Mouse (Mus musculus) heart, embryonic 13.5 days (tissue): Measurements from ENCODE around the gene Fig4. TPM values are rescaled to one million over a fixed set of nuclear protein-coding genes. Genes with fewer than 3 reads are reported as not detected.

ENCODE experiments used
- ATAC-seq: fragments of 200-750 bp; cut with Nextera tagmentation; 2 replicates; pipeline ENCODE4 v1.8.0; 2017; ENCODE audit warnings: moderate TSS enrichment; ENCODE audit not compliant: insufficient number of reproducible peaks, low FRiP score, low TSS enrichment; ENCODE audit errors: extremely low read depth
- H3K27ac ChIP-seq: fragments of 300-500 bp; sonication (generic); replicated peaks from 2 replicates; pipeline ENCODE4 v1.5.1; 2015; ENCODE audit warnings: moderate library complexity, mild to moderate bottlenecking, inconsistent platforms
- H3K27me3 ChIP-seq: fragments of 300-500 bp; sonication (generic); replicated peaks from 2 replicates; pipeline ENCODE4 v1.6.1; 2015; ENCODE audit warnings: mild to moderate bottlenecking, inconsistent platforms
- H3K36me3 ChIP-seq: fragments of 300-500 bp; sonication (generic); 2 replicates; pipeline ENCODE4 v1.6.1; 2015; ENCODE audit warnings: mild to moderate bottlenecking, inconsistent platforms
- H3K4me1 ChIP-seq: fragments of 300-500 bp; sonication (generic); 2 replicates; pipeline ENCODE4 v1.6.1; 2015; ENCODE audit warnings: inconsistent platforms
- H3K4me2 ChIP-seq: fragments of 300-500 bp; sonication (generic); 2 replicates; pipeline ENCODE4 v1.6.1; 2015; ENCODE audit warnings: inconsistent platforms, mild to moderate bottlenecking, moderate library complexity
- H3K4me3 ChIP-seq: fragments of 300-500 bp; sonication (generic); 2 replicates; pipeline ENCODE4 v1.5.1; 2015; ENCODE audit warnings: moderate library complexity, mild to moderate bottlenecking, inconsistent platforms
- H3K9ac ChIP-seq: fragments of 300-500 bp; sonication (generic); 2 replicates; pipeline ENCODE4 v1.6.1; 2015; ENCODE audit warnings: inconsistent platforms, mild to moderate bottlenecking, moderate library complexity
- H3K9me3 ChIP-seq: fragments of 300-500 bp; sonication (generic); 2 replicates; pipeline ENCODE4 v1.6.1; 2016; ENCODE audit warnings: inconsistent platforms
- WGBS: fragments of 180-500 bp; shearing (Covaris S2); methylation state at CpG from one replicate; pipeline ENCODE4 v1.1.7; 2015; ENCODE audit warnings: mixed read lengths; 5-methylcytosine and 5-hydroxymethylcytosine counted together
- polyA plus RNA-seq: library from polyadenylated mRNA; unstranded; fragments of >200 nt; fragmentation: Nextera tagmentation; extraction: Ambion mirVana; gene quantifications from 2 replicates; pipeline ENCODE4 v1.2.1, GENCODE M21; 2015

Gene Fig4
- 44.0 and 47.2 TPM in 2 replicates for polyA plus RNA-seq

DNA sequence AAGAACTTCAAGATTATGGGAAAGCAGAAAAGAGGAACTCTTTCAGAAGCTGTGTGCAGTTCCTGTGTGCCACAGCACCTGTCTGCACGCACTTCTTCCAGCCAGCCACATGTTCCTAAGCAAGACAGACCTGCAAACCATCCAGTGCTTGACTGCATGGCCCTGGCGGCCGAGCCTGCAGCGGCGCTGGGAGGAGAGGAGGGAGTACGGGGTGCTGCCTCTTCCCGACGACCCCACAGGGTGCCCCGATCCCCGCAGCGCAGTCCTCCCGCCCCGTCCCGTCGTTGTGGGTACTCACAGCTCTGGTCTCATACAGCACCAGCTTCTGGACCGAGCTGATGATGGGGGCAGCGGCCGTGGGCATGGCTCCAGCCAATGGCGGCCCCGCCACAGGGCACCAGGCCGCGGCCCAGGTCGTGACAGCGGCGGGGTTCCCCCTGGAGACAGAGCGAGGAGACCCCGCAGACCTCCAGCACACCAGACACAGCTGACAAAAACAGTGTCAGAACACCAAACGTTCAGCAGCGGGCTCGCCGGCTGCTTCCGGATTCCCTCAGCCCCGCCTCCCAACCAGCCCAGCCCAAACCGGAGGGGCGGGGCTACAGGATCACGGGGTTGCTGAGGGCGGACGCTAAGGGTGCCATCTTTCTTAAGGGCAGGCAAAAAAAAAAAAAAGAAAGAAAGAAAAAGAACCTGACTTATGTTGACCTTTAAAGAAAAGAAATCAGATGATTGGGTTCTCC, at the start of gene Fig4:
Fig4 (minus strand) TSS at position 572 of the 743 bp plus-strand sequence.
- peak within 1 kb of the TSS; percentile 89 for H3K4me2 ChIP-seq
- peak; percentile 87 for ATAC-seq
- H3K4me3 ChIP-seq, result peak within 1 kb of the TSS; percentile 98
- WGBS, result under 1% methylated on average over 38 of the region's 38 CpGs
- H3K27ac ChIP-seq, result peak within 1 kb of the TSS; percentile 85
- H3K36me3 ChIP-seq, result no peaks in the 10 kb centered on the region
- H3K9me3 ChIP-seq, result no peaks in the 10 kb centered on the region
- H3K4me1 ChIP-seq, result peaks cover 31% of the 10 kb centered on the region
- H3K27me3 ChIP-seq, result no peaks in the 10 kb centered on the region
- H3K9ac ChIP-seq, result peak within 1 kb of the TSS; percentile 84

DNA sequence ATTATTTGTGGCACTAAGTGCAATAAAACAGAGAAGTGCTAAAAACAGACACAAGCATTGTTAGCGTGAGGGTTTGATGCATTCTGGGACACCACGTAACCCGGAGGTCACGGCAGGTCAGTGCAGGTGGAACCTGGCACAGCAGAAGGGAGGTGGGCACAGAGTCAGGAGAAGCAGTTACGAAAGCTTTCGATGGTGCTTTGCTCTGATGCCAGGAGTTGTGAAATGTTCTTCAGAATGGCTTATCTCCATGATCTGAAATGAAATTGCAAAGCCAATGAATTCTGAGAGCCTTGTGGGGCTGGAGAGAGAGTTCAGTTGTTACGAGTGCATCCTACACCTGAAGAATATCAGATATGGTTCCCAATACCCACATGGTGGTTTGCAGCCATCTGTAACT, 38.3 kb upstream of the Fig4 start:
- peaks cover 8% of the 10 kb centered on the region; the same call in 1 of the 2 replicates for H3K4me1 ChIP-seq
- H3K36me3 ChIP-seq, result no peaks in the 10 kb centered on the region
- no peaks in the 10 kb centered on the region for H3K9me3 ChIP-seq
- WGBS, result 78% methylated on average over 7 of the region's 7 CpGs
- no peak overlapping the region for H3K27ac ChIP-seq
- H3K4me3 ChIP-seq, result no peak overlapping the region
- H3K27me3 ChIP-seq, result no peaks in the 10 kb centered on the region
- no peak overlapping the region for H3K9ac ChIP-seq
- H3K4me2 ChIP-seq, result no peak overlapping the region
- no peak for ATAC-seq

DNA sequence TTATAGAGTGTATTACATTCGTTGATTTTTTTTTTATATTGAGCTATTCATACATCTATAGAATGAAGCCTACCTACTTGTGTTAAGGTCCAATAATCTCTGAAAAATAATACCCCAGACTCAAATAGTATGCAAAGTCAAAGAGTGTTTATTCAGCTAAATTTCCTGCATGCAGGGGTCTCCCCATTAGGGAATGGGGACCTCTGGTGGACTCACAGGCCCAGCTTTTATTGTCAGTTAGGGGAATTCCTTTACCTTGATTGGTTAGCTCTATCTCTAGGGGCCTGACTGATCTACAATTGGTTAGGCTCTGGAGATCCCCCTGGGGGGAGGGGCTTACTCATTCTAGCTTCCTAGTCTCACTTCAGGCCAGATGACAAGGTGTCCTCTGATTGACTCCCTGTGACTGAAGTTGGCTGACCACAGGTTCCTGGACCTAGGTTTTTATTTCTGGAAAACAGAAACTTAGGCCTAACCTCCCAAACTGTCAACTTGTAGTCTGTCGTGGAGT, 29.5 kb upstream of the Fig4 start:
- Histone ChIP-seq H3K4me3 (no peak overlapping the region), H3K27me3 (no peaks in the 10 kb centered on the region), H3K9ac (no peak overlapping the region), H3K36me3 (no peaks in the 10 kb centered on the region), H3K4me2 (no peak overlapping the region), H3K27ac (peak overlapping the region; percentile 50), H3K9me3 (no peaks in the 10 kb centered on the region), H3K4me1 (peaks cover 16% of the 10 kb centered on the region; the same call in 1 of the 2 replicates)
- no peak for ATAC-seq
- WGBS, result 58% methylated on average over 2 of the region's 2 CpGs

DNA sequence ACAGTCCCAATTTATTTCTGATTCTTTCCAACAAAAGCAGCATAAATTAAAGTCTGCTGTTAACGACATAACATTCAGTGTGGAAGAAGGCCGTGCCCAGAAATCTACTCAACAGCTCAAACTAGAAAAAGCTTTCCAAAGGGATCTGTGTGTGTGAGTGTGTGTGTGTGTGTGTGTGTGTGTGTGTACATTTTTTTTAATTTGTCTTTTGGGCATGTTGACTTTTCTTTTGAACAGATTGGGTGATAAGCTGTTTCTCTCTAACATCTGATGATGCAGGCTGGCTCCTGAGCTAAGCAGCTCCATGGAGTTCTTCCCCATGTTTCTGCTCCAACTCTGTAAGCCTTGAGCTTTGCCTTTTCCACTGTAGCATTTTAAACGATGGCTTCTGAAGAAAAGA, 12.8 kb upstream of the Fig4 start:
- Histone ChIP-seq H3K4me3 (no peak overlapping the region), H3K9me3 (no peaks in the 10 kb centered on the region), H3K36me3 (no peaks in the 10 kb centered on the region), H3K4me1 (no peaks in the 10 kb centered on the region), H3K27me3 (no peaks in the 10 kb centered on the region), H3K27ac (no peak overlapping the region), H3K9ac (no peak overlapping the region), H3K4me2 (no peak overlapping the region)
- WGBS, result 76% methylated on average over 3 of the region's 3 CpGs
- ATAC-seq, result no peak

DNA sequence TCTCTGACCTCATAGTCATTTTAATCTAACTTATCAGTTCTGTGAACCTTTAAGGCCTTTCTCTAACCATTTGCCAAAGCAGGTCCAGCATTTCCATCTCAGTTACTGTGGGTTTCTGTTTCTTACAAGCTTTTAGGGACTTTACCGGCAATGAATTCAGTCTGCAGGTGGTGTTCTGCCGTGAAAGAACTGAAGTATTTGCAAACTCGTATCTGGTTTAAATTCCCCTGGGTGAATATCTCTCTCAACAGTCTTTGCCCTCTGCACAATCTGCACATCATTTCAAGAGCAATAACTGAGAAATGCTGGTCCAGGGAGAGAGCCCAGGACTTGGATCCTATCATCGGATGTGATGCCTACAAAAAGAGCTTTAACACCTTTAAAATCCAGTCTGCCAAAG, 5.1 kb upstream of the Fig4 start:
- H3K4me2 ChIP-seq, result no peak overlapping the region
- no peaks in the 10 kb centered on the region for H3K36me3 ChIP-seq
- H3K4me3 ChIP-seq, result no peak overlapping the region
- no peaks in the 10 kb centered on the region for H3K27me3 ChIP-seq
- no peak overlapping the region for H3K9ac ChIP-seq
- no peaks in the 10 kb centered on the region for H3K9me3 ChIP-seq
- 0 out of 2 replicates have a peak, but pooled peaks cover 2% of the 10 kb centered on the region for H3K4me1 ChIP-seq
- WGBS, result 81% methylated on average over 4 of the region's 4 CpGs
- ATAC-seq, result no peak
- no peak overlapping the region for H3K27ac ChIP-seq

DNA sequence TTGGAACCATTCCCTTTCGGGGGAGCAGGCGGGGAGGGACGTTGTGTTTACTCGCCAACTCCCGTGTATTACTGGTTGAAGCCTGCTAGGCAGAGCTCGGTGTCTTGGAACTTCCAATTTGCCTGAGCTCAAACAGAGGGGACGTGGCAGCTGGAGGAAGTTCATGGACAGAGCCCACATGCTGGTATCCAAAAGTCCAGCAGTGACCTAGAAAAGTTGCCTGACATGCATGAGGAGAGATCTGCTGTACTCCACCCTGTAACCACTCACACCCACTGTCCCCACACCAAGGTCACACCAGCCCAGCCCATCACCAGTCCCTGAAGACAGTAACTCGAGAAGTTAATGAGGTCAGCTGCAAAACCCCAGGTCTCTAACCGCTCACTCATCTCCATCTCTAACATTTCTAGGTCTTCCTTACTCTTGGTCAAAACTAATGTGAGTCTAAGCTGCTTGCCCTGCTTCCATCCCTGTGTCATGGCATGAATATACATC, 1.9 kb upstream of the Fig4 start:
- Histone ChIP-seq H3K27me3 (no peaks in the 10 kb centered on the region), H3K9ac (no peak overlapping the region), H3K4me3 (no peak overlapping the region), H3K9me3 (no peaks in the 10 kb centered on the region), H3K4me2 (no peak overlapping the region), H3K27ac (no peak overlapping the region), H3K4me1 (peaks cover 20% of the 10 kb centered on the region), H3K36me3 (no peaks in the 10 kb centered on the region)
- no peak for ATAC-seq
- WGBS, result 73% methylated on average over 9 of the region's 9 CpGs

DNA sequence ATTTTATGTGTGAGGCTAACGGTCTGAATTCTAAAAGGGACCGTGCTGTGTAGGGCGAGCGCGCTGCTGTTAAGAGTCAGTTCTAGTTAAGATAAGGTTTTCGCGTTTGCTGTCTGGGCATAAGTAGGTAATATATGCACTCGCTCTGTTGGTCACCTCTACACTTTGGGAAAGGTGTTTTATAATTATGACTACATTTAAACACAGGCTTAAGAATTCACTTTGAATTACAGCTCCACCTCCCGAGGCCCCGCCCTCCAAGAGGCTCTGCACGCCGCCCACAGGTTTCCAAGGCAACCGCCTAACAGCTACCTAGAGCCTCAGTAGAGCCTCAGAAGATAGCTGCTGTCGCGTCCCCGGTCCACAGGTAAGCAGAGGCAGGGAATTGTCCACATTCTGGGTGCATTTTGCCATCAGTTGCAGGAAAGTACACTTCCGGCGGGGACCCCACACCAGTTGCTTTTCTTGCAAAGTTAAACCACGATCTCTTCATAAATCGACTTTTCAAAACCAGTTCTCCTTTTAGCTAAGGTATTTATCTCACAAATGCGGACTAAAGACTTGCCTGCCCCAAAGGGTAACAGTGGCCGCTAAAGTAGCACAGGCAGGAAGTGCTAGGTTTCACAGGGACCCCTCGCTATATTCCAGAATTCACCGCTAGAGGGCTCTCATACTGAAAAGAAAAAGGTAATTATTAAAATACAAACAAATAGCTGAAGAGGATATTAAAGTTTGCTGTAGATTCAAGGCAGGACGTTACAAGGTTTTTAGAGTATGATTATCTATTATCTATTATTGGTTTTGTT, 782 bp upstream of the Fig4 start, which contains the start of gene Ak9:
Ak9 (plus strand) TSS at position 342 of the 806 bp plus-strand sequence.
- Histone ChIP-seq H3K36me3 (no peaks in the 10 kb centered on the region), H3K9me3 (no peaks in the 10 kb centered on the region), H3K4me1 (peaks cover 27% of the 10 kb centered on the region), H3K9ac (peak within 1 kb of the TSS; percentile 84), H3K27me3 (no peaks in the 10 kb centered on the region), H3K4me2 (peak within 1 kb of the TSS; percentile 89), H3K4me3 (peak within 1 kb of the TSS; percentile 98), H3K27ac (peak within 1 kb of the TSS; percentile 85)
- WGBS, result under 1% methylated on average over 25 of the region's 25 CpGs
- ATAC-seq, result peak; percentile 75

DNA sequence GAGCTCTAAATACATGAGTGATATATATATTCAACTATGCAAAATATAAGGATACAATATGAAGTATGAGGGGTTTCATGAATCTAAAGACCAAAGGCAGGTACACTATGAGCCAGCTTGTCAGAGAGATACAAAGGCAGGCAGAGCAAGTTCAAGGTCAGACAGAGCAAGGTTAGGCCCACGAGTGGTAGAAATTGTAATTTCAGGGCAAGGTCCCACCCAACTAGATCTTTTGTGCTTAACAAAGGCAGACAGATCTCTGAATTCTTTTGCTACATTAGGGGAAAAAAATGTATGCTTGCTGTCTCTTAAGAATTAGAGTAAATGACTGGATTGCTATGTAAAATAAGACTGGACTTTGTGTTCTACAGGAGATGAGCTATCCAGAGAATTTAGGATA, 2.9 kb downstream of the Fig4 start:
- Histone ChIP-seq H3K9me3 (no peaks in the 10 kb centered on the region), H3K4me3 (no peak overlapping the region), H3K27me3 (no peaks in the 10 kb centered on the region), H3K27ac (no peak overlapping the region; the same call in 1 of the 2 replicates), H3K9ac (peak overlapping the region; percentile 34; the same call in 1 of the 2 replicates), H3K4me1 (peaks cover 45% of the 10 kb centered on the region), H3K4me2 (no peak overlapping the region), H3K36me3 (no peaks in the 10 kb centered on the region)
- WGBS, result 41% methylated on average over 1 of the region's 1 CpGs
- ATAC-seq, result no peak

DNA sequence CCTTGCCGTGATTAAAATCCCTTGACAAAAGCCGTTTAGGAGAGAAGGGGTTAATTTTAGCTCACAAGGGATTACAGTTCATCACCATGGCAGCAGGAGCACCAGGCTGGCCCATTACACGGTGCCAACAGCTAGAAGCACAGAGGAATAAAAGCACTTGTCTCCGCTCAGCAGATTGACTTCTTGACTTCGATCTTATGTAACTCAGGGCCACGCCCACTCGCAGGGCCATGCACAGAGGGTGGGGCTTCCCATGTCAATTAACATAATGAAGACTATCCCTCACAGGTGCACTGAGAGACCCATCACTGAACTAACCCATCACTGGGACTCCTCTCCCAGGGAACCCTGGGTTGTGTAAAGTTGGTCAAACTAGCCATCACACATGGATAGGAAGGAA, 7.9 kb downstream of the Fig4 start:
- peak overlapping the region; percentile 92 for H3K27ac ChIP-seq
- 31% methylated on average over 7 of the region's 7 CpGs for WGBS
- H3K9ac ChIP-seq, result no peak overlapping the region; the same call in 1 of the 2 replicates
- no peaks in the 10 kb centered on the region for H3K27me3 ChIP-seq
- H3K36me3 ChIP-seq, result no peaks in the 10 kb centered on the region
- H3K4me2 ChIP-seq, result peak overlapping the region; percentile 35
- peaks cover 60% of the 10 kb centered on the region for H3K4me1 ChIP-seq
- no peaks in the 10 kb centered on the region for H3K9me3 ChIP-seq
- no peak for ATAC-seq
- H3K4me3 ChIP-seq, result no peak overlapping the region

DNA sequence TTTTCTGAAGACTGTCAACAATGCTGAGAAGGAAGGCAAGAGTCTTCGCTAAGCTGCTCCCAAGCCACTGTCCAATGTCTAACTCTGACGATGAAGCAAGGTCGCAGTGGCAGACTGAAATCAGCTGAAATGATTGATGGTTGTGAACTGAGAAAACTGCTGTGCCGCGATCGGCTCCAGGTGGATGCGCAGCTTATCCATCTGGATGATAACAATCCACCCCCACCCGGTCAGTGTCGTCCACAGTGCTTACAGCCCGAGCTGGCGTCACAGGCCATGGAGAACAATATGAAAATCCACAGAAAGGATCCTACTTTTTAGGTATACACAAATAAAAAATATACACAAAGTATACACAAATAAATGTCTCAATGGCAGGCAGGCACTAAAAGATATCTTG, 8.3 kb downstream of the Fig4 start:
- H3K9ac ChIP-seq, result peak overlapping the region; percentile 9; the same call in 1 of the 2 replicates
- H3K9me3 ChIP-seq, result no peaks in the 10 kb centered on the region
- no peak for ATAC-seq
- no peaks in the 10 kb centered on the region for H3K27me3 ChIP-seq
- peaks cover 56% of the 10 kb centered on the region for H3K4me1 ChIP-seq
- H3K4me2 ChIP-seq, result peak overlapping the region; percentile 35
- no peak overlapping the region for H3K4me3 ChIP-seq
- WGBS, result 45% methylated on average over 11 of the region's 11 CpGs
- peak overlapping the region; percentile 92 for H3K27ac ChIP-seq
- no peaks in the 10 kb centered on the region for H3K36me3 ChIP-seq

DNA sequence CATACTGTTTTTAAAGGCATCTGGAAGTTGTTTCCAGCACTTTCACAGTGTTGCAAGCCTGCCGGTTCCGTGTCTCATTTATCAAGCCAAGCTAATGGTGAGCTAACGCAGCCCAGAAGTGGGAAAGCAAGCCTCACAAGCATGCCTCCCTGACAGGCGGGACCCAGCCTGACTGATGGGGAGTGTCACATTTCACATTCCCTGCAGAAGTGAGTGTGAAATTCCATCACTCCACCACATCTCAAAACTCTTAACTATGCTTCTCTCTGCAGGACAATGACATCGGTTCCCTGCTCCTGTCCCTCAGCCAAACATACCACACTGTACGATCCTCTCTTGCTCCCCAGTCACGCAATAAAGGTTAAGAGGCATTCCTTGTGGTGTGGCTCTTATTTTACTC, 10.0 kb downstream of the Fig4 start:
- peak overlapping the region; percentile 66 for H3K9ac ChIP-seq
- peak overlapping the region; percentile 30 for H3K4me3 ChIP-seq
- peak overlapping the region; percentile 92 for H3K27ac ChIP-seq
- ATAC-seq, result peak; percentile 75; the same call in 1 of the 2 replicates
- peaks cover 60% of the 10 kb centered on the region for H3K4me1 ChIP-seq
- H3K4me2 ChIP-seq, result peak overlapping the region; percentile 62
- H3K36me3 ChIP-seq, result no peaks in the 10 kb centered on the region
- H3K27me3 ChIP-seq, result no peaks in the 10 kb centered on the region
- 3% methylated on average over 7 of the region's 7 CpGs for WGBS
- no peaks in the 10 kb centered on the region for H3K9me3 ChIP-seq
